Mouse (Mus musculus) lung, postnatal 25 days (tissue): ENCODE data around the gene Gm12830.

Experiments
- DNase-seq: peaks from one replicate; pipeline ENCODE4 v3.0.0; 2022; ENCODE audit warnings: low spot score

The Gm12830 gene

GRCm38 (mm10) chr4:114821567-114822192, at the start of gene Gm12830:
Gm12830 (plus strand) TSS chr4:114821722.
- peak; percentile 16 for DNase-seq

GRCm38 (mm10) chr4:114773316-114773715, 48.2 kb upstream of the Gm12830 start:
- DNase-seq: no peak

- DNase-seq: no peak
Measured at GRCm38 (mm10) chr4:114777625-114778202, 43.8 kb upstream of the Gm12830 start.

GRCm38 (mm10) chr4:114778716-114779474, 42.6 kb upstream of the Gm12830 start:
- no peak for DNase-seq

DNA sequence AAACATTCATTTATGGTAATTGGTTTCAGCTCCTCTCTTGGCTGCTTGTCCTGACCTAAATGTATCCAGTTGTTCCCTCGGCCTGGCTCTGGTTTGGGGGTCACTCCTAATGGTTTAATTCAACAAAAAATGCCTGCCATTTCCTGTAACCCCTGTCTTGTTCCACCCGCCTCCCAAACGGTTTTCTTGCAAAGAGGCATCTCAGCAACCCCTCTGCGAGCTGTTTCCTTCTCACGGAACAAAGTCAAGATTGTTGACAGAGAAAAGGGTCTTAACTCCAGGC, 42.1 kb upstream of the Gm12830 start:
- DNase-seq: no peak

DNA sequence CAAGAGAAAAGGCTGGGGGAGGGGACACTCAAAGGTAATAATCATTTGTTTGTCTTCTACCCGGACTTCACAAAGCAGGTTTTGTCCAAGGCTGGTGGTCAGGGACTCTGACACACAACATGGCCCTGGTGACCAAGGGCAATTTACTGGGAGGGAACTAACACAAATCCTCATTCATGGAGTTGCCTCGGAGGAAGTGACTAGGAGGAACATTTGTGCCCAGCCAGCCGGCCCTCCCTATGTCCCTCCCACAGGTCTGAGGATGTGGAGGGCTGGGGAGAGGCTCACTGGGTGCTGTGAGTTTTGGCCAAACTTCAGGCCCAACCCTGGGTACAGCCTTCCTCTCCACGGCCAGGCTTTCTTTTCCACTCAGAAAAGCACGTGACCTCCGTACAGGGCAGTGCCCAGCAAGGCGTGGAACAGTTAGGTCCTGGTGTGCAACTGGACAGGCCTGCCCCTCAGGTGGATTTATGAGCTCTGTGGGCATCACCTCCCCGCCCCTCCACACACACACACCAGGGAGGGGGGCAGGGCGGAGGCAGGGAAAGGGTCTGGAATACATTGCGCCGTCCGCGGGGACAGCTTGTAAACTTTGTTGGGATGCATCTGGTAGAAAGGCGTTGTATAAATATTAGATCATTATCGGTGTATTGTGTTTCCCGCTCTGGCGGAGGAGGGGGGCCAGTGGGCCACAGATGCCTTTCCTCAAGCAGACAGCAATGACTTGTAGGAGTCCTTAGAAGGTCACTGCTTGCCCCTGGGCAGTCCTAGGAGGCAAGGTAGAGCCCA, 41.6 kb upstream of the Gm12830 start:
- DNase-seq: peak; percentile 53

DNA sequence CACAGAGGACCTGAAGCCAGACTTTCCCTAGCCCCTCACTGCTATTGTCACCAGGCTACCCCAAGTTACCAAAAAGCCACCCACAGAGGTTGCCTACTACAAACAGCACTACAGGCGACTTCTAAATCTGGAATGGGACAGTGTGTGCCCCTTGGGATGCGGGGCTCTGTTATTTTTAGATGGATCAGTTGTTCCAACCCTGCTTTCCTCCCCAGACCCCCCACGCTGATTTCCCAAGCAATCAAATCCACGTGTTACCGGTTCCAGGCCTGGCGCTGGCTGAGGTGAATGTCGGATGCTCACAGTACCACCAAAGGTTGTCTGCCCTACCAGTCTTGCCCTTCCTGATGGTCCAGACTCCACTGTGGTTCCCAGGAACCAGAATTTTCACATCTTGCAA, 38.7 kb upstream of the Gm12830 start:
- DNase-seq: no peak

DNA sequence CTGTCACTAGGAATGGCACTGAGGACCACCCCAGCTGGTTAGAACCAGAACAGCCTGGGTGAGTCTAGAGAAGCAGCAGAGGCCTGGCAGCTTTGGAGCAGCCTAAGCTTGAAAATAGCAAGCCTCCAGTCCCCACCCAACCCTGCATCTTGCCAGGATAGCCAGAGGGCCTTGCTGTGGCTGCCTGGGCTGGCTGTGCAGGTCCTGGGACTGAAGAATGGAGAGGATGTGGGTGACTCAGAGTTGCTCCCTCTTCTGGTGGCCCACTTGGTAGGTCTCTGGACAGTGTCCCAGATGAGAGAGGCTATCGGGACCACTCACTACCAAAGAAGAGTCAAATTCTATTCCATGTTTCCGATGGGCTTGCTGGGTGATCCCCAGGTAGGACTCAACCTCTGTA, 36.8 kb upstream of the Gm12830 start:
- DNase-seq: no peak

DNA sequence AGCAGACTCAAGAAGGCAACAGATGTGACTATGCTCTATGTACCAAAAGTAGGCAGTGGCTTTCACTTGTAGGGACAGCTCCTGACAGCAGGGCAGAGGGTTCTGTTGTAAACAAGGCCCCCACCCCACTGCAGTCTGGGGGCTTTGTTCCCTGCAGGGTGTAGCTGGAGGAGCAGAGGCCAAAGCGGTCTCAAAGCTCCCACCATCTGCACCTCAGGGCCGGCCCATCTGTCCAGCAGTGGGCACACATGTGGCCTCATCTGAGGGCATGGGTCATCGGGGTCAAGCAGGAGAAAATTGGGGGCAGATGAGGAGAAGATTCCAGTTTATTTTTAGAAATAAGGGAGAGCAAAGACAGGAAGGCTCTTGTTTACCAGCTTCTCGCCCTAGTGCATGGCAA, 32.7 kb upstream of the Gm12830 start:
- DNase-seq: no peak

- no peak for DNase-seq
Measured at GRCm38 (mm10) chr4:114791650-114792049, 29.9 kb upstream of the Gm12830 start.

DNA sequence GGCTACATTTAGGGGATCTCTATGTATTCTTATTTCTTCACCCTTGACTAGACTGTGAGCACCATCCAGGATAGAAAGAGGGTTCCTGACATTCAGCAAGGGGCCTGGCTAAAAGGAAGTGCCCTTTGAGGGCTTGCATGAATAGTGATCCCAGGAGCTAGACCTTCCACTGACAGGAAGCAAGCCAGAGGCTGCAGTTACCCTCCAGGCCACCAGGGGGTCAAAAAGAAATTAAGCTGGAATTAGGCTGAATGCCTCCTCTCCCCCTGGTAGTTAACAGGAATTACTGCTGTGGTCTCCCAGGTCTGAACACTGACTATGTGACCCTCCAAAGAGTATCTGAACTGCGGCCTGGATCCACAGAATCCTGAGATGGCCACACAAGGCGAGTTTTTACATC, 27.7 kb upstream of the Gm12830 start:
- DNase-seq: no peak

DNA sequence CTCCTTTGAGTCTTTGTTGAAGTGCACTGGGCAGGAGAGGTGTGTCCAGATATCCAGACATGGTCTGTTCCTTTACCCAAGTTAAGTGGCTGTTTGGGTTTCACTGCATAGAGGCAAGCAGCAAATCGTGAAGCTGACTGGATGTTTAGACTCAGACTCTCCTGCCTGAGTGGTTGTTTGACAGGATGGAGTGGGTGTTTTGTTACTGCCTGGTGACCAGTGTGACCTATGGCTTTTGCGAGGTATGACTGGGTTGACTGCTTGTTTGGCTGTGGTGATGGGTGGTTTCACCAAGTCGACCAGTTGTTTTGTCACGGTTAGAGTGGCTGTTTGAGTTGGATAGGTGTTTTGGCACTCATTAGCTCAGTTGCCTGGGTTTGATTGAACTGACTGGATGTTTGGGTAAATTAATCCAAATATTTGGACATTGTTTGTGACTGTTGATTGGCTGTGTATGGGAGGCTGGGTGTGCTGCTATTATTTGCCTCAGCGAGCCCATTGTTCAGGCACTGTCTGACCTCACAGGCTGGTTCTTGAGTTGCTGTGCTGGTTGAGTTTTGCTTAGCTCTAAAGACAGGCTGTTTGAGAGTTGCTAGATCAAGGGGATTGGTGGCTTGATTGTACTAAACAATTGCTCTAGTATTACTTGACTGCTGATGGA, 24.1 kb upstream of the Gm12830 start:
- peak; percentile 18 for DNase-seq

GRCm38 (mm10) chr4:114798041-114798624, 23.4 kb upstream of the Gm12830 start:
- DNase-seq: no peak

DNA sequence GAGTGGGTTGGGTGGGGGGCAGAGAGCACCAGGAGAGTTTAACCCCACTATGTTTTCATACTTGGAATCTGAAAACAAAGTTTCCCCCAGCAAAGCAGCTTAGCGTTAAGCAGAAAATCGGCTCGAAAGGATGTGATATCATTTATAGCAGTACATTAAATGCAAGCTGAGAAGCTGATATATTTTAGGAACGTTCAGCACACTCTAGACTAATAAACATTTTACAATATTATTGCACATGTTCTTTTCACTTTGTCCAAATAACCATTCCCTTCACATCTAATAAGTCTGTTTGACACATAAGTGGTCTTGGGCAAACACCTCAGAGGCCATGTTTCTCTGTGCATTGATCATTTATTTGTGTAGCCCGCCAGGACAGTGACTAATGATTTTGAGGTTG, 17.4 kb upstream of the Gm12830 start:
- DNase-seq: no peak

- DNase-seq: no peak
Measured at GRCm38 (mm10) chr4:114818963-114819702, 2.4 kb upstream of the Gm12830 start.

DNA sequence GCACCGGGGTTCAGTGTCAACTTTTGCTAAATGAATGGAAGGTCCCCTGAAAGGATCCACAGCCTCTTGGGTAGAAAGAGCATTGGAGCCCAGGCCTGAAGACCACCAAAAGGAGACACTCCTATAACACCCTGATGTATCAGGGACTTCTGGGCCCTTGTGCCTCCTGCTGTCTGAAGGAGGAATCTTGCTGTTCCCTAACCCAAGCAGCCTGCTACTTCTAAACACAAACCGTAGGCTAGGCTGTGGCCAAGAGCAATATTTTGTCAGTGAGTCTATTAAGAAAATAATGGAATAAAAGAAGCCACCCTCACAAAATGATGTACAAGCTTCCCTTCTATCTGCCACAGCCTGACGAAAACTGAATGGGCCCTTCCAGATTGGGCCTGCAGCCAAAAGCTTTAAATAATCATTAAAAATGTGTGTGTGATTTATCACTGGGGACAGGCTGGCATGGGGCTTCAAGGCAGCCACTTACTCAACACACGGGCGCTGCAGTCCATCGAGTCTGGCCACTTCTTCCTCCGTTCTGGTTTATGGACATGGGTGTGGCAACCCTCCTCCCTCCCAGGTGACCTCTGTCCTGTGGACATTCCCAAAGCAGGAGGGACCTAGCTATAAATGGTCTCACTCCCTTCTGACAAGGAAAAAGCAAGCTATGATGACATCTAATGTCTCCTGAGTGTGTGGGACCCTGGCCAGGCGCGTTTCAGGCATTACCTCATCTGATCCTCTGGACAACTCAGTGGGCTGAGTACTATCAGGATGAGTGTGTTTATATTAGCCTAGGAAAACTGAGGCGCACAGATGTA, 13.5 kb downstream of the Gm12830 start:
- no peak for DNase-seq

DNA sequence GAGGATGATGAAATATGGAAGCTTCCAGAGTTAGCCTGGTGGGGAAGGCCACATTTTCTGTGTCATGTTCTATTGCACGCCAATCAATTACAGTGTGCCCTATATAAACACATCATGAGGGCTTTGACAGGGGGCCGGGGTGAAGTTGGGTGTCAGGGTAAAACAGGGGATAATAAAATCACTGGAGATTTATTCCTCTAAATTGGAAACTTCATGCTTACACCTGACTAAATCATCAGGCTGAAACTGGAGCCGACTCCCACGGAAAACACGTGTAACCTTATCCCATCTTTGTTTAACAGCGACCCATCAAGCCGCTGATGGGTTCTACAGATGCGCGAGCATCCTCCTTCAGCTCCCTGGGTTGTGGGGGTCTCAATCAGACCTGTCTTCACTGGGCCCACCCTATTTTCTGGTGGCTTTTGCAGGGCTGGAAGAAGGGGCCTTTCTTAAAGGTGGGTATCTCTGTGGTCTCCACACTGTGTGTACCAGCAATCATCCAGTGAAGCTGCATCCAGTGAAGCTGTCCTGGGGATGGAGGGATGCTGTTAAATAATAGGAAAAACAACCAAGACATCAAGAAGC, 19.9 kb downstream of the Gm12830 start:
- no peak for DNase-seq

DNA sequence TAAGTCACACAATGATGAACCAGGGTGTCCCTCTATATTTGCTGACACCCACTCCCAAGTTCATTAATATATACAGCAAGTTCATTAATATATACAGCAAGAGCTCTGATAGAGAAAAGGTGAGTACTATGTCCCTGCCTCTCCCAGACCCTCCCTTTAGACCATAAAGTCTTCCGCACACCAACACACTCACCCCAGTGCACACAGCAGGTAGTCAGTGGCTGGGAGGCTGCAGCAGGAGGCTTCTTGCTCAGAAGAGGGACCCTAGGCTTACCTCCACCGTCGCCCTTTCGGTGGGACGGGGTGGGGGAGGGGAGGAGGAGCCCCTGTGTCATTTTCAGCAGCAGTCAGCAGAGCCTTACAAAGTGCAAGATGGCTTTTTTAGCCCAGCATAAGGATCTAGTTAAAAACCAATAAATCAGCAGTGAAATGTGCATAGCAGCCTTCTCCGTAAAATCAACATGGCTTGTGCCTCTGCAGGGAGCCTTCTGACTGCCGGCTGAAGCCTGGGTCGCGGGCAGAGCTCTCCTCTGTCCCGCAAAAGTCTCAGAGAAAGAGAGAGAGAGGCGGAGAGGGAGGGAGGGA, 20.9 kb downstream of the Gm12830 start:
- DNase-seq: no peak

DNA sequence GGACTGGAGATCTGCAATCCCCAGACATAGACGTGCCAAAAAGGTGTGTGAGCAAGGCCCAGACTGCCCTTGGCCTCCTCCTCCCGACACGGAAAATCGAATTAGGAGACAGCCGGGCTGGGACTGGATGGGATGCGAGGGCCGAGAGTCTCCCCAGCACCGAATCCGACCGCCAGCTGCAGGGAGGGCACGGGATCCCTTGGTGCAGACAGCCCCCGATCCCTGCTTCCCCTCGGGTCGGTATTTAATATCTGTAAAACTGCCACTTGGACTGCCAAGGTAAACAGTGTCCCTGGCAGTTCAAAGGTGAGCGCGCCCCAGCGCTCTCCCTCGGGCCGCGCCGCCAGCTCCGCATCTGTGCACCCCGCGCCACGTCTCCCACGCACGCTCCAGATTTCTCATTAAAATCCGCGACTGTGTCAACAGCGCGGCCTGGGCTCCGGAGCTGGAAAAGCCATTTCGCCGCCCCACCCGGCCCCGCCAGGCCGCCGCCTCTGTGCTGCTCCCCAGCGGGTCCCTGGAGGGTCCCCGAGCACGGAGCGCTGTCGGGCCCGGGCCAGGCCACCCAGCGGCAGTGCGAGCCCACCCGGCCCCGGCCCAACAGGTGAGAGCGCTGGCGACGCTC, 21.7 kb downstream of the Gm12830 start:
- DNase-seq: no peak
